ENCODE assay signal across 9 mouse cellular contexts in the genomic region with DNA sequence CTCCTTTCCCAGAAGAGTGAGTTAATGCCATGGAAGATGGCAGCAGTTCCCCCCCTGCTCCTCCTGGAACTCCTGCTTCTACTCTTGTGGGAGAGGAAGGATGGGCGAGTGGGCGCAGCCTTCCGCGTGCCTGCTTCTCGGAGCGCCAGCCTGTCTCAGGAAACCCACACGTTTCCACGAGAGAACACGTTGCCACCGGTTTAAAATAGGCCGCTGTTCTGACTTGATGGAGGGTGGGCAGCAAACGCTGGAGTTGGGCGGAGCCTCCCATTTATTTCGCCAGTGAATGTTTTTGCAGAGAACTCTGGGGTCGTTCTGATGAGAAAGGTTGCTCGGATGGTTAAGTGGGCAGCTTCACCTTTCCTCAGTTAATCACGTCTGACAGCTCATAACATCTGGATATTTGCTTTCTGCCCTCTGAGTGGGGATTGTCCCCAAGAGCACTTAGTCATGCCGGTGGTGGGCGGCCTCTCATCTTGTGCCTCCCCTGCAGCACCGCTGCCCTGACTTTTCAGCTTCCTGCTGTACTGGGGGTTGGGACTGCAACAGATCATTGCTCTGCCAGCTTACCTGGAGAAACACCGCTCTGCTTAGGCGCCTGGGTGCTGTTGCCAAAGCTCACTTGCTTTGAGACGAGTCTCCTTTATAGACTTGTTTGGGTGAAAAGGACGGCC. TPM values are rescaled to one million over a fixed set of nuclear protein-coding genes. Genes with fewer than 3 reads are reported as not detected.
DNase-seq lines count a peak whose midpoint lies in the region; ATAC-seq and TF ChIP-seq lines count a peak whose summit lies in the region.
"Had no signal": no experiment of that assay in that cellular context is flagged by ENCODE, and none has a peak within 500 bp of the region (broad histone marks: within the 10 kb centered on the region; RNA-seq: fewer than 3 reads in every experiment).

No protein-coding gene starts in this region.

- H3K27ac ChIP-seq in heart, embryonic 10.5 days: peak overlapping the region; percentile 44
- no peak overlapping the region for H3K27ac ChIP-seq in stomach, embryonic 14.5 days (ENCODE audit: low read length)
- no peak overlapping the region for H3K27ac ChIP-seq in stomach, postnatal 0 days (replicated peaks)
- H3K27ac ChIP-seq in hindbrain, embryonic 13.5 days: no peak overlapping the region

- H3K36me3 ChIP-seq in heart, embryonic 10.5 days: peaks cover 7% of the 10 kb centered on the region; the same call in 1 of the 2 replicates
- H3K36me3 ChIP-seq in stomach, embryonic 14.5 days (ENCODE audit: control insufficient read depth, insufficient read depth, low read length): no peaks in the 10 kb centered on the region
- no peaks in the 10 kb centered on the region for H3K36me3 ChIP-seq in stomach, postnatal 0 days (ENCODE audit: control insufficient read depth, insufficient read depth, low read length)
- no peaks in the 10 kb centered on the region for H3K36me3 ChIP-seq in hindbrain, embryonic 13.5 days

- H3K4me1 ChIP-seq in heart, embryonic 10.5 days: peaks cover 9% of the 10 kb centered on the region
- peaks cover 8% of the 10 kb centered on the region for H3K4me1 ChIP-seq in stomach, embryonic 14.5 days (ENCODE audit: control insufficient read depth, insufficient read depth, low read length)
- no peaks in the 10 kb centered on the region for H3K4me1 ChIP-seq in stomach, postnatal 0 days (replicated peaks; ENCODE audit: control insufficient read depth, insufficient read depth)
- H3K4me1 ChIP-seq in hindbrain, embryonic 13.5 days (replicated peaks): 0 out of 2 replicates have a peak, but pooled peaks cover 6% of the 10 kb centered on the region

- 52% methylated on average over 24 of the region's 24 CpGs for WGBS in heart, embryonic 10.5 days
- 30% methylated on average over 24 of the region's 24 CpGs for WGBS in stomach, embryonic 14.5 days
- WGBS in stomach, postnatal 0 days: 34% methylated on average over 24 of the region's 24 CpGs
- 52% methylated on average over 24 of the region's 24 CpGs for WGBS in hindbrain, embryonic 13.5 days

- H3K4me3 ChIP-seq in heart, embryonic 10.5 days: 0 out of 2 replicates have a peak overlapping the region, but pooled peaks have one; percentile 5
- H3K4me3 ChIP-seq in stomach, embryonic 14.5 days (ENCODE audit: low read depth, low read length): no peak overlapping the region
- no peak overlapping the region for H3K4me3 ChIP-seq in stomach, postnatal 0 days (ENCODE audit: low read depth, low read length)
- no peak overlapping the region for H3K4me3 ChIP-seq in hindbrain, embryonic 13.5 days

- peak overlapping the region; percentile 16; the same call in 1 of the 2 replicates for H3K4me2 ChIP-seq in stomach, embryonic 14.5 days (replicated peaks; ENCODE audit: low read depth, low read length)
- no peak overlapping the region for H3K4me2 ChIP-seq in stomach, postnatal 0 days (replicated peaks; ENCODE audit: low read depth)
- no peak overlapping the region for H3K4me2 ChIP-seq in hindbrain, embryonic 13.5 days

- no peaks in the 10 kb centered on the region for H3K27me3 ChIP-seq in heart, embryonic 10.5 days (ENCODE audit: insufficient read depth, poor library complexity, severe bottlenecking)
- H3K27me3 ChIP-seq in stomach, embryonic 14.5 days (ENCODE audit: control insufficient read depth, insufficient read depth, low read length): no peaks in the 10 kb centered on the region
- H3K27me3 ChIP-seq in stomach, postnatal 0 days (ENCODE audit: control insufficient read depth, insufficient read depth, low read length): no peaks in the 10 kb centered on the region
- no peaks in the 10 kb centered on the region for H3K27me3 ChIP-seq in hindbrain, embryonic 13.5 days

- no peak for DNase-seq in heart, embryonic 10.5 days (ENCODE audit: low spot score)
- DNase-seq in heart, adult 18-20 months: no peak
- no peak for DNase-seq in stomach, postnatal 0 days (ENCODE audit: low spot score)
- peak; percentile 82 to 87 for DNase-seq in left cerebral cortex, postnatal 14 days (ENCODE audit: low spot score in 2 of 2)
- no peak for DNase-seq in heart, postnatal 36 days

- no peak for TF ChIP-seq CTCF in stomach, postnatal 0 days (IDR thresholded peaks at IDR 0.05; ENCODE audit: low read depth)

- no peak for TF ChIP-seq EP300 in stomach, postnatal 0 days (optimal IDR thresholded peaks at IDR 0.05)

- ATAC-seq in stomach, embryonic 14.5 days (ENCODE audit: insufficient number of reproducible peaks, insufficient read depth, low FRiP score, low read depth): no peak
- no peak for ATAC-seq in stomach, postnatal 0 days (ENCODE audit: low FRiP score, low TSS enrichment)
- no peak for ATAC-seq in monocyte, adult 5-6 weeks (replicated peaks; ENCODE audit: insufficient number of reproducible peaks, low FRiP score, low TSS enrichment, poor library complexity, severe bottlenecking)
- no peak for ATAC-seq in hindbrain, embryonic 13.5 days (ENCODE audit: low FRiP score)

- H3K9me3 ChIP-seq in heart, embryonic 10.5 days: no peaks in the 10 kb centered on the region
- no peaks in the 10 kb centered on the region for H3K9me3 ChIP-seq in stomach, embryonic 14.5 days (ENCODE audit: control insufficient read depth, low read depth, low read length)
- no peaks in the 10 kb centered on the region for H3K9me3 ChIP-seq in stomach, postnatal 0 days (ENCODE audit: control insufficient read depth, low read length)
- no peaks in the 10 kb centered on the region for H3K9me3 ChIP-seq in hindbrain, embryonic 13.5 days

- no peak overlapping the region for H3K9ac ChIP-seq in stomach, embryonic 14.5 days (replicated peaks; ENCODE audit: low read depth, low read length)
- H3K9ac ChIP-seq in stomach, postnatal 0 days (ENCODE audit: low read length): no peak overlapping the region
- no peak overlapping the region for H3K9ac ChIP-seq in hindbrain, embryonic 13.5 days

- intact Hi-C loops in left cerebral cortex, postnatal 14 days (cut with DNase I): loop anchor here (5.0 kb wide), 1 partner anchor 56 kb away; a partner anchor contains a TSS
- intact Hi-C loops in heart, postnatal 36 days (cut with DNase I): no loop called here

RNA-seq across cellular contexts. Expression of a gene that starts 57.3 kb away (rescaled TPM):
- 11.3 and 22.2 TPM in 2 replicates for polyA plus RNA-seq in heart, embryonic 10.5 days (2016; fragmentation: Nextera tagmentation; extraction: Ambion mirVana)
- total RNA-seq in heart, adult 18-20 months (2021): 10 to 100 TPM; 12.6 to 13.3 TPM
- 18.3 and 22.0 TPM in 2 replicates for polyA plus RNA-seq in stomach, embryonic 14.5 days (2014; fragmentation: Nextera tagmentation; extraction: Ambion mirVana)
- 8.1 and 8.2 TPM in 2 replicates for polyA plus RNA-seq in stomach, postnatal 0 days (2015; fragmentation: Nextera tagmentation; extraction: Ambion mirVana)
- total RNA-seq in left cerebral cortex, postnatal 14 days (2021): 10 to 100 TPM; 58.3 to 58.6 TPM
- not detected in 3 replicates for total RNA-seq in monocyte, adult 5-6 weeks (2017)
- 25.9 and 28.7 TPM in 2 replicates for polyA plus RNA-seq in hindbrain, embryonic 13.5 days (2015; fragmentation: Nextera tagmentation; extraction: Ambion mirVana)
- 10 to 100 TPM; 12.0 to 13.1 TPM for total RNA-seq in heart, postnatal 36 days (2021)
- polyA plus RNA-seq: C2C12 had no signal

Comparison
In these comparisons a context has a peak if more than half of its experiments do, and no peak if none do; other contexts are left out.
1. DNase-seq: peak in left cerebral cortex, postnatal 14 days (2 of 2); none in heart, embryonic 10.5 days (single experiment), heart, adult 18-20 months (0 of 2), stomach, postnatal 0 days (single experiment) and heart, postnatal 36 days (0 of 2).
2. RNA of a gene that starts 57.3 kb away (total RNA-seq): 58.3 to 58.6 TPM in left cerebral cortex, postnatal 14 days, 12.6 to 13.3 TPM in heart, adult 18-20 months and 12.0 to 13.1 TPM in heart, postnatal 36 days; not detected in monocyte, adult 5-6 weeks; every median in the first group is over 10 times any median in the second.